Mouse (Mus musculus) yolk sac, embryonic 10.5 days (tissue): ENCODE results near the gene Slc16a11.

Experiments
- DNase-seq: peaks from one replicate; pipeline ENCODE4 v3.0.0-alpha.2; 2017; ENCODE audit warnings: low spot score

Slc16a11 gene

DNA sequence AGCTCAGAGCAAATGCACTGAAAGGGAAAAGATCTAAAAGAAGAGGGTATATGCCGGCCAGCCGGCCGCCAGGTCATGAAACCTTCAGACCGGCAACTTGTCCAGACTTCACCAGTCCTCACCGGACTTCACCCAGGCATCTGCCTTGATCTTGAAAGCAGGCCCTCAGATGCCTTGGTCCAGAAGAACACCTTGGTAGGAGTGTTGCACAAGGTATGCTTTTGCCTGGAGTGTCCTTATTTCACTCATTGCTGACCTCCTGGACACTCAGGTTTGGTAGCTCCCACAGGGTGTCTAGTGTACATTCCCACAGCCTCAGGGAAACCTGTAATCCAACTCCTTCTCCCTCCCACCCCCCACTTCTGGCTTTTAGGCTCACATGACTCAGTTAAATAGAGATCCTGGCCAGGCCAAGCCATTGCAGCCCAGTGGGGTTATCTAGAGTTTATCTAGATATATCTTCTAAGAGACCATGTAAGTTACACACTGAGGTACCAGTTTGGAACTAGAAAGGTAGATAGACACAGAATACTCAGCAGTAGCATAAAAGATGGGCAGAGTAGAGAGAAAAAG lies 12.4 kb upstream of the Slc16a11 start:
- DNase-seq = no peak

DNA sequence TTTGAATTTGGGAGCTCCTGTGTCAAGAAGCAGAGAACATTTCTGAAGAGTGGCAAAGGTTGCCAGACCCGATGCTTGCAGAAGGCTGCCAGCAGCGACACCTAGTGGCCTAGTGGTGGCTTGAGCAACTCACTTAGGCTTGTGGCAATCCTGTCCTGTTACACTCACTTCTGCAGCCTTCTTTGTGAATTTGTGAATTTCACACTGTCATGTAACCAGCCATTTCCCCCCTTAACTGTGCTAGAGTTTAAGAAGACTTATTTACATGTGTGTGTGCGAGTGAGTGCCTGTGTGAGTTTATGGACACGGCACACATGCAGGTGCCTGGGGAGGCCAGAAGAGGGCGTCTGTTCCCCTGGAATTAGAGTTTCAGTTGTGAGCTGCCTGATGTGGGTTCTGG lies 10.9 kb upstream of the Slc16a11 start:
- DNase-seq = peak; percentile 59

DNA sequence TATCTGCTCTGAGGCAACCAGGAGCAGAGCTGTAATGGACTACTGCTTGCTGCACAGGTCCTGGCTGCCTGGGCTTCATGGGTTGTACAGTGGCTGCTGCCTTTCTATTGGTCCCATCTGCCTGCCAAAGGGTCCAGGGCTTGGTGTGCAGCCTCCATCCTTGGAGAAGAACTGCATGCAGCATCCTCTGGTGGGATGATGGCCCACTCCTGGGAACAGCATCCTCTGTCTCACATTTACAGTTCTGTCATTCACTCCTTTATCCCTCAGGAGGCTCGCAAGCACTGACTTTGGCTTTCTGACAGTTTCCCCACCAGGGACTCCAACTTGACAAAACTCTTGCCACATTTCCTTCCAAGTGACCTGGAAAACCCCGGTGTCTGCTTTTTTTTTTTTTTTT lies 5.8 kb upstream of the Slc16a11 start:
- DNase-seq = no peak

DNA sequence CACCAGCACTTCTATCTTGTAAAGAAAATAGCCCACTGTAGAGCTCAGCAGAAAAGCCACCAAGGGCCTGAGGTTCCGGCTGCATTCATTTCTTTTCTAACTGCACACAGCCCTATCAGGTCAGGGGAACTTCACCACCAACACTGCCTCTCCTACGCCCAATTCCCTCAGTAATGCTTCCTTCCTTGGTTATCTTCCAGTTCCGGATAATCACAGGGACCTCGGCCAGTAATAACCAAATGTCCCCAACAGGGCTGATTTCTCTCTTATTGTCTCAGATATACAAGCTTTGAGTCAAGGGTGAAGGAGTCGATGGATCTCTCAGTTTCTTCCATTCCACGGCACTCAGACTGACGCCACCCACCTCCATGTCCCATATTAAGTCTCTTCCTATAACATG lies 5.3 kb upstream of the Slc16a11 start:
- DNase-seq = no peak

DNA sequence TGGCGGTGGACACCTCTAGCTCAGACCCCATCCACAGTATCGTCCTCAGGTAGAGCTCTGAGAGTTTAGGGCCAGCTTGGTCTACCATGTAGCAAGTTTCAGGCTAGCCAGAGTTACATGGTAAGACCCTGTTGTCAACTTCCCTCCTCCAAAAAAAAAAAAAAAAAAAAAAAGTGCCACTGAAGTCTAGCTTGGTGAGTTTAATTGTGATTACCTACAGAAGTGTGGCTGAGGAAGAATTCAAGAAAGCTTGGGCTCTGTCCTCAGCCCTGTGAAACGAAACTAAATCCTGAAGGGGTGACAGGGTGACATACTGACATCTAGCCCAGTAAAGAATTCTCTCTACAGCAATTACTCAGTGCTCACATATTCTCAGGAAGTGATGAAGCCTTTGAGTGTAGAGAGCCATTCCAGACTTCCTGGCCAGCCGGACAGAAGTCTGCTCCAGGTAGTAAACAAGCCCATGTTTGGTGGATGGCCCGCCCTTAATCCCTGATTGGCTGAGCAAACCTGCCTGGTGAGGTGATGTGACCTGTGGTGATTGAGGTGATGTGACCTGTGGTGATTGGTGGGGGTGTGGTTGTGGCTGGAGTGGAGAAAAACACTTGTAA lies 3.7 kb upstream of the Slc16a11 start:
- DNase-seq = no peak

DNA sequence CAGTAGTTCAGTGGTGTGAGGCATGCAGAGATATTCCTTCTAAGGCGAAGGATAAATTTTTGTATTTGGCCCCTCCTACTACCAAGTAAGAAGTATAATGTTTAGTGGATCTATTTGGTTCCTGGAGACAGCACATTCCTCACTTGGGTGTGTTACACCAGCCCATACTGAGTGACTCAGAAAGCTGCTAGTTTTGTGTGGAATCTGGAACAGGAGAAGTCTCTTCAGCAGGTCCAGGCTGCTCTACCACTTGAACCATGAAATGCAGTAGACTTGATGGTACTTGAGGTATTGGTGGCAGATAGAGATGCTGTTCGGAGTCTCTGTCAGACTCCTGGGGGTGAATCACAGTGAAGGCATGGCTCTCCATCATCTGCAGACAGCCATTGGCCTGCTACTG lies 1.9 kb upstream of the Slc16a11 start:
- DNase-seq = no peak

DNA sequence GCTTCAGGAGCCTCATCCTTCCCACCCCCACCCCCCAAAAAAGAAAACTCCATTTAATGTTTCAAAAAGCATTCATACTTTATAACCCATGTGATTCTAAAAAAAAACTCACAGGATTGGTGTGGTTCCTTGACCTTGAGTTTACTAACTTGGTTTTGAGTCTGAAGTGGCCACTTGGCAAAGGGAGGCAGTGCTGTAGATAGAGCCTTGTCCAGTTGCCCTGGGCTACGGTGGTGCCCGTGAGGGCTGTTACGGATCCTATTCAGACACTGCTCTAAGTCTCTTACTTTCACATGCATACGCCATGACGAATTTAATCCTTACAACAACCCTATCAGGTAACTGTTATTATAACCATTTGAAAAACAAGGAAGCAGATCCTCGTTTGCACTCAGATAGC lies 580 bp upstream of the Slc16a11 start:
- DNase-seq = no peak

DNA sequence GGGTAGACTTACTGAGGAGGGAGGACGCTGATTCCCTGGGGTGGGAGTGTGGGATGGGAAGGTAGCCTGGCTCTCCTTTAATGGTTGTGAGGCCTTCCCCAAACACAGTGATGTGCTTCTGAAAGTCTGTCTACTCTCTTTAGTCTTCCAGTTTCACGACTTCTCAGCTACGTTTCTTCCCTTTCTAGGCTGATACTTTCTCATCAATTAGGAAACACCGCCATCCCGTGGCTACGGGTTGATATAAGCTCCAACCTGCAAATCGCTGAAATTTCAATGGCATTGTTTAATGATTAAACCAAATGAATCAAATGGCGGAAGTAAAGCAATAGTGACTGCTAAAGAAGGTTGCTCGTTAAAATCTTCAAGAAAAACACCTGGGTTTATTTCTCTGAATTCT lies 344 bp downstream of the Slc16a11 start:
- peak; percentile 69 for DNase-seq

DNA sequence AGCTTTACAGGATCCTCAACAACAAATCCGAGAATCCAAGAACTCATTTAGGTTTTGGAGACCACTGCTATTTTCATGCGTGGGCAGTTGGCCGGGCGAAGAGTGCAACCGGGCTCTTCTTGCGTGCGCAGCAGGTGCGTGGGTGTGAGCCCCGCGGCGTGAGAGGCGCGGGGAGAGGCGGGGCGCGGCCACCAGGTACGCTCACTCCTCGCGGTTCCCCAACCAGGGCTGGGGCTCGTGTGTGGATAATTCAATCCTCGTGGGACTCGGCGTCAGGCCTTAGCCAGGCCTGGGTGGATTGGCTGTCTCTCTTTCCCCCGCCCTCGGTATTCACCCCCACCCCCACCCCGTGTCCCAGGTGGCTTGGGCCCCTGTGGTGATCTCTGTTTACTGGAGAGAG lies 1.2 kb downstream of the Slc16a11 start:
- DNase-seq = no peak

DNA sequence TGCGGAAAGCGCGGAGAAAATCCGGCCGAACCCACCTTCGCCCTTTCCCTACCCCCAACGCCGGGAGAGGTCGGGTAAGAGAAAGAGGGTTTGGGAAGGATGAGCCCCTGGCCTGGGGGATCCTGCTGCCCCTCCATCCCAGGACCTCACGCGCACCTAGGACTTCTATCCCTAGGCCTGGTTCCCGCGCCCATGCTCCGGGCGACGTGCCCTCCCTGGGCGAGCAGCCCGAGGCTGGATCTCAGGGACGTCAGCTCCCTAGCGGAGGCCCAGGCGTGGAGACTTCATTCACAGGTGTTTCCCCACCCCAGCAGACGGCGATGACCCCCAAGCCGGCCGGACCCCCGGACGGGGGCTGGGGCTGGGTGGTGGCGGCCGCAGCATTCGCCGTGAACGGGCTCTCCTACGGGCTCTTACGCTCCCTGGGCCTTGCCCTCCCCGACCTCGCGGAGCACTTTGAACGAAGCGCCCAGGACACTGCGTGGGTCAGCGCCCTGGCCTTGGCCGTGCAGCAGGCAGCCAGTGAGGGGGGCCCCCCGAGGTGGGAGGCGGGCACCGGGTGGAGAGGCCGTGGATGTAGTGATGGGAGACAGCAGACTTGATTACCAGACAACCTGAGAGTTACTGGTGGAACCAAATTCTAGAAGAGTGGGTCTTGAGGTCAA lies 1.8 kb downstream of the Slc16a11 start:
- no peak for DNase-seq

DNA sequence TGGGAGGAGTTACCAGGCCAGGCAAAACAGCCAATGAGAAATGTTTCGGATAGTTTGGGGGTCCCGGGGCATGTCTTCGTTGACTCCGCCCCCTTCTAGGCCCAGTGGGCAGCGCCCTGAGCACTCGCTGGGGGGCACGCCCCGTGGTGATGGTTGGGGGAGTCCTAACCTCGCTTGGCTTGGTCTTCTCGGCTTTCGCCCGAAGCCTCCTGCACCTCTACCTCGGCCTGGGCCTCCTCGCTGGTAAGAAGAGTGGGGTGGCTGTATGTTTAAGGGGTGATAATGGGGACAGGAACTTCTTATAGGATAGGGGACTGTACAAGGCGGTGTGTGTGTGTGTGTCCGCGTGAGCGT lies 2.3 kb downstream of the Slc16a11 start:
- DNase-seq = no peak

DNA sequence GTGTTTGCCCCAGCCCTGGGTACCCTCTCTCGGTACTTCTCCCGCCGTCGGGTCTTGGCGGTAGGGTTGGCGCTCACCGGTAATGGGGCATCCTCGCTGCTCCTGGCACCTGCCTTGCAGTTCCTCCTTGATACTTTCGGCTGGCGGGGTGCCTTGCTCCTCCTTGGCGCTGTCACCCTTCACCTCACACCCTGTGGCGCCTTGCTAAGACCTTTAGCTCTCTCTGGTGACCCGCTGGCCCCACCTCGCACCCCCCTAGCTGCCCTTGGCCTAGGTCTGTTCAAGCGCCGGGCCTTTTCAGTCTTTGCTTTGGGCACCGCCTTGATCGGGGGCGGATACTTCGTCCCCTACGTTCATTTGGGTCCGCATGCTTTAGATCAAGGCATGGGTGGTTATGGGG lies 2.7 kb downstream of the Slc16a11 start:
- no peak for DNase-seq

DNA sequence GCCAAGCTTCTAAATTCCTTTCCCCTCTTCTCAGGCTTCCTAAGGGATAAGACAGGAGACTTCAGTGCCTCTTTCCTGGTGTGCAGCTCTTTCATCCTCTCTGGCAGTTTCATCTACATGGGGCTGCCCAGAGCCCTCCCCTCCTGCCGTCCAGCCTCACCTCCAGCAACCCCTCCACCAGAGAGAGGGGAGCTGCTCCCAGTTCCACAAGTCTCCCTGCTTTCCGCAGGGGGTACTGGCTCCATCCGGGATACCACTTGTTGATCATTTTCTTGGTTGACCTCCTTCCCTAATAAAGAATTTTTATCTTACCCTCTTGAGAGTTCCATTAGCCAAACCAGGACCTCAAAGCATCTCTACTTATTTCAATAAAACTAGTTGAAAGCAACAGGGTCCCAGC lies 3.6 kb downstream of the Slc16a11 start:
- DNase-seq = no peak

DNA sequence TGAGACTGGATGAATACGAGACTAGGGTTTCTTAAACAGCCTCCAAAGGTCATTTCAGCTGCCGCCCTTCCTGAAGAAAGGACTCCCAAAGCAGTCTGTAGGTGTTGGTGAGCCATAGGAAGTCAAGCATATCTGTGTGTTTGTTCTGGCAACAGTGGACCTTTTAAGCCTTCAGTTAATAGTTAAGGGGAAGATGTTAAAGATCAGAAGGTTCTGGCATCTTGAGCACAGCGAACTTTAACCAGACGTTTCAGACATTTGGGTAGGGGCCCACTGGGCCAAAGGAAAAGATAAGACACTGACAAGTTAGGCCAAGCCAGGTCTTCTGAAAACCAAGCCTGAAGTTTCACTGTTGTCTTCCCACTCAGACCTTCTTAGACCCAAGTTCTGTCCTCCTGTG lies 5.5 kb downstream of the Slc16a11 start:
- DNase-seq = no peak

DNA sequence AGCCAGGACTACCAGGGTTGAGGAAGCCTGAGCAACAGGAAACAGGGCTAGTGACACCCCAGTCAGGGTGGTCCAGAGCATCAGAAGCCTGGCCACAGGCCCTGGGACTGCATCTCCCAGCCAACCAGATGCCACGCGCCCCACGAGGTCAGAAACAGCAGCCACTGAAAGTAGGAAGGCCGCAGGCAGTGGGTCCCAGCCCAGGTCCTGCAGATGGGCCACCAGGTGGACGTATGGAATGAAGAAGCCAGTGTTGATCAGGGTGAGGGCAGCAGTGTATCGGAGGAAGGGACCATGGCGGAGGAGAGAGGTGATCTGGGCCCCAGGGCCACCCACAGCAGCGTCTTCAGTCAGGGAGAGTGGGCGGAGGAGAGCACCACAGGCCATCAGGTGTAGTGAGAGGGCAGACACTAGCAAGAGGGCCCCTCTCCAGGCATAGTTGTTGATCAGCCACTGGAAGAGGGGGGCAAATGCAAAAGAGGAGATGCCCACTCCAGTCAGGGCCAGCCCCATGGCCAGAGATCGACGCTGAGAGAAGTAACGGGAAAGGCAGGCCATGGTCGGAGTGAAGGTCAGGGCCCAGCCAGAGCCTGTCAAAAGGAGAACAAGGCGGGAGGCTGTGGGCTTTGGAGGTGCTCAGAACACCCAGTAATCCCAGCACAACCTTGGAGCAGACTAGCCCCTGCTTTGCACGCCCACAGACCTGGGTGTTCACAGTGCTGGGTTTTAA lies 6.4 kb downstream of the Slc16a11 start:
- no peak for DNase-seq

DNA sequence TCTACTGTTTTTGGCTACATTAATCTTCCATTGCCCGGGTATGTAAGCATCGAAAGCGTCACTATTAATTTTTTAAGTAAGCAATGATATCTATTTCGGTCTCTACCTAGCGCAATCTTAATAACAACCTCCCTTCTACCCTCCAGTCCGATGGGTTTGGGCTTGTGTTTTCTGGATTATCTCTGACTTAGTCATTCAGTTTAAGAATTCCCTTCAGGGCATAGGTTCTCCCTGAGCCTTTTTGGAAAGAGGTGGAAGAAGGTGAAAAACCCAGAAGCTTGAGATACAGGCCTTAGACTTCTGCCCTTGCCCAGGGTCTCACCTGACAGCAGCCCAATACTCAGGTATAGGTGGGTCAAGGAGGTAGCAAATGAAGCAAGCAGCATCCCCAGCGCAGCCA lies 7.3 kb downstream of the Slc16a11 start:
- DNase-seq = no peak

DNA sequence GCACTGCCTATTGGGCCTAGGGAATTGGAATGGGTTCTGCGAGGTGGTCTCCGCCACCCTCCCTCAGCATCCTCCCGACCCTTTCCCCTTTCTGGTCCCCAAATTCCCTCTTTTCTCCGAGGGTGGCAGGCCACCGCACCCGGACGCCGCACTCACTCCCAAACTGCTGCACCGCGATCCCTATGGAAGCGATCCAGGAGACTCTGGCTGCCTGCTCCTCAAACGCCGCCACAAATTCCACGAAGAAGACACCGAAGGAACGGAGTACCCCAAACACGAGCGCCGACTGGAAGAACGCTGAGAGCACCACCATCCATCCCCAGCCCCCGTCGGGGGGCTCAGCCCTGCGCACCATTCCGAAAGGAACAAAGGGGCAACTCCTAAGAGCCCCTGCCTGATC lies 7.8 kb downstream of the Slc16a11 start:
- DNase-seq = no peak

DNA sequence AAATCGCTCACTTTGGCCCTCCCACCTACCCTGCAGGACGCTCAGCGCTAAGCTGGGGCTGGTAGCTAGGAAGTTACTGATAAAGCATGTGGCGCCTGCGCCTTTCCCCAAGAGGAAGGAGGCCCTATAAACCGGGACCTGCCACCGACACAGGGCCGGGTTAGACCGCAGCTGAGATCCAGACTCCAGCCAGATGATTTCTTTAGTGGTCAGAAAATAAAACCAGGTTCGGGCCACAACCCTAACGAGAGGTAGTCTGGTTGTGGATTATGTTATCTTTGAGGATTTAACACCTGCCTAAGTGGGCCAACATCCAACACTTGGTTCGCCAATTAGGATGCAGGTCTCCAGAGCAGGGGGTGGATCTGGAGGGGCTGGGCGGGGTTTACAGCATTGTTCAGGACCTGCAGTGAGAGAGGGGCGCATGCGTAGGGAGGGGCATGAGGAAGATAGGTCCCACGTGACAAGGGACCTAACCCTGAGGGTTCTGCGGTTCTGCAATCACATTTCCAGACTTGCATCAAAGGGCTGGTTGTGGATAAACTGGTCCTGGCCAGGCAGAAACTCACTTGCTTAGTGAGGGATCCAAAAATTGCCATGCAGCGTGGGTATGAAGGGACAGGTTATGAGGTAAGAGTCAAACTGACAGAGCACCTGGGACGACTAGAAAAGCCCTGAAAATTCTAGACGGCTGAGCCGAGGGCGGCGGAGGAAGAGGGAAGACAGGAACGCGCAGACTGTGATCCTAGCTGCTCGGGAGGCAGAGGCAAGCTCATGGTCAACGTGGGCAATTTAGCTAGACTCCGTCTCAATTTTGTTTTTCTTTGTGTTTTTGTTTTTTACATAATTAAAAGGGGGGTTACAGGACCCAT lies 8.4 kb downstream of the Slc16a11 start, which contains the start of gene Slc16a13:
Slc16a13 (minus strand) TSS at position 334 of the 872 bp plus-strand sequence.
- peak; percentile 98 for DNase-seq

DNA sequence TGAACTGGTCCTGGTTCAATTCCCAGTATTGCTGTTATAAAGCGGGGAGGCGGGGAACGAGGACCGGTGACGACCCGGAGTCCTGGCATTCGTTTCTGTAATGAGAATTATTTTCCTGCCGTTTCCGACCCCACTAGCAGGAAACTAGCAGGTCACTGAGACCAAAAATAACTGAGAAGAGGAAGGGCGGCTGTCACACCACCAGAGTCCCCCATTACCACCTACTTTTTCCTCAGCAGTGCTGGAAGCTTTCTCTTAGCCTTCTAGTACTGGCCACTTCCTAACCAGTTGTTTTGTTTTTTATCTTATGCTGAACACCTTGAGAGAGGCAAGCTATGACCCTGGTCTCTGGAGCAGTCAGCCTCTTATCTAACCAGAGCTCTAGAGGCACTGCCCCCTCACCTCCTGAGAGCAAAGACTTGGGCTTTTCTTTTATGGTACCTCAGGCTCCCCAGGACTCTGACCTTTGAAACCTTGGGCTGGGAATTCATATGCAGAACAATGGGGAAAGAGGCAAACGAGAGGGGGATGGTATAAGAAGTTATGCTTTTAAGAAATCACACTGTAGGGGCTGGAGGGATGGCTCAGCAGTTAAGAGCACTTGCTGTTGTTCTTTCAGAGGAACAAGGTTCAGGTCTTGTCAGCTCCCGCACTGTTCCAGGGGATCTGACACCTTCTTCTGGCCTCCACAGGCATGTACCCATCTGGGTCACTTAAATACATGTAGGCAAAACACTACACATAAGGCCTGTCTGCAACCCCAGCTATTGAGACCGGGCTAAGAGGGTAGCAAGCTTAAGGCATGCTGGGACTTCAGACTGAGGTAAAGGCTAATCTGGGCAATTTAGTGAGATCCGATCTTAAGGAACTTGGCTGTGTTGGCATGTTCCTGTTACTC lies 9.3 kb downstream of the Slc16a11 start:
- peak; percentile 86 for DNase-seq

DNA sequence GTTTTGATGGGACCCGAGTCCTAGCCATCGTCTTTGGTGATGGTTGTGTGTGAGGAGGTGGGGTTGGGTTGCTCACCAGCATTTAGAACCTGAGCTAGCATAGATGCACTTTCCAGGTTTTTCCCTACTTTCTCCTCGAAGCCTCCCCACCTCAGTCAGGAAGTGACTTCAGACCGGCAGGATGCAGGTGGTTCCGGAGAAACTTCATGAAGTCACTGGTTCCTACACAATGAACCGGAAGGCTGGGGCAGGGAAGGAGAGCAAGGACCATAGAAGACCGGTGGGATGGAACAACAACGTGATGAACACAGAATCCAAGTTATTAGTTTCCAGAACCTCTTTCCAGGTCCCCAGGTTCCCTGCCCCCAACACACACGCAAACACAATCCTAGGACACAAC lies 11.2 kb downstream of the Slc16a11 start:
- no peak for DNase-seq
